Mouse (Mus musculus) kidney, postnatal 0 days (tissue): ENCODE measurements around the gene Cyp3a13. TPM values are rescaled to one million over a fixed set of nuclear protein-coding genes. Genes with fewer than 3 reads are reported as not detected.
A peak's percentile ranks its signal among the peaks of the same experiment; 100 is the strongest.

Experiments used
- ATAC-seq: fragments of 200-750 bp; cut with Nextera tagmentation; replicated peaks from 2 replicates; pipeline ENCODE4 v1.8.0; 2017; ENCODE audit warnings: low read depth, moderate number of reproducible peaks, moderate TSS enrichment, moderate library complexity; ENCODE audit not compliant: low FRiP score
- DNase-seq: peaks from one replicate; pipeline ENCODE4 v3.0.0-alpha.2; 2016; ENCODE audit warnings: low spot score
- H3K27ac ChIP-seq: fragments of 300-500 bp; sonication (generic); 2 replicates; pipeline ENCODE4 v1.5.1; 2014; ENCODE audit warnings: mild to moderate bottlenecking
- H3K27me3 ChIP-seq: fragments of 300-500 bp; sonication (generic); 2 replicates; pipeline ENCODE4 v1.6.1; 2014; ENCODE audit warnings: low read length, mixed read lengths; ENCODE audit not compliant: insufficient read depth
- H3K36me3 ChIP-seq: fragments of 300-500 bp; sonication (generic); 2 replicates; pipeline ENCODE4 v1.6.1; 2014; ENCODE audit warnings: low read length, mixed read lengths; ENCODE audit not compliant: insufficient read depth
- H3K4me1 ChIP-seq: fragments of 300-500 bp; sonication (generic); replicated peaks from 2 replicates; pipeline ENCODE4 v1.6.1; 2014; ENCODE audit warnings: antibody characterized with exemption, low read length, mixed read lengths; ENCODE audit not compliant: insufficient read depth
- H3K4me2 ChIP-seq: fragments of 300-500 bp; sonication (generic); 2 replicates; pipeline ENCODE4 v1.6.1; 2014; ENCODE audit warnings: mild to moderate bottlenecking, low read length, moderate library complexity, mixed read lengths
- H3K4me3 ChIP-seq: fragments of 300-500 bp; sonication (generic); replicated peaks from 2 replicates; pipeline ENCODE4 v1.5.1; 2014; ENCODE audit warnings: low read depth, low read length
- H3K9ac ChIP-seq: fragments of 300-500 bp; sonication (generic); 2 replicates; pipeline ENCODE4 v1.6.1; 2014; ENCODE audit warnings: low read depth, low read length
- H3K9me3 ChIP-seq: fragments of 300-500 bp; sonication (generic); replicated peaks from 2 replicates; pipeline ENCODE4 v1.6.1; 2016; ENCODE audit warnings: low read length, inconsistent platforms, mixed read lengths
- CTCF ChIP-seq: IDR thresholded peaks from 2 replicates; pipeline ENCODE4 v1.5.1; 2016; ENCODE audit warnings: antibody characterized with exemption, low read depth, mild to moderate bottlenecking, moderate library complexity
- WGBS: fragments of 180-500 bp; shearing (Covaris S2); extraction: QIAGEN DNeasy Blood & Tissue Kit; methylation state at CpG from one replicate; pipeline ENCODE4 v1.1.7; 2014; 5-methylcytosine and 5-hydroxymethylcytosine counted together
- polyA plus RNA-seq: library from polyadenylated mRNA; unstranded; fragments of >200 nt; fragmentation: Nextera tagmentation; extraction: Ambion mirVana; gene quantifications from 2 replicates; pipeline ENCODE4 v1.2.1, GENCODE M21; 2015

Cyp3a13 gene
- 0.13 and 0.20 TPM in 2 replicates for polyA plus RNA-seq

- no peak within 1 kb of the TSS for H3K27ac ChIP-seq
- no peak within 1 kb of the TSS for H3K4me2 ChIP-seq
- 50% methylated on average over 2 of the region's 2 CpGs for WGBS
These were observed at the start of gene Cyp3a13 for GRCm38 (mm10) chr5:137921532-137921931. Cyp3a13 (minus strand) TSS chr5:137921619.

GRCm38 (mm10) chr5:137966492-137966891 lies 45.1 kb upstream of the Cyp3a13 start:
- no peak for ATAC-seq
- H3K27me3 ChIP-seq, result no peaks in the 10 kb centered on the region
- no peaks in the 10 kb centered on the region for H3K9me3 ChIP-seq
- no peak overlapping the region for H3K9ac ChIP-seq
- DNase-seq, result no peak
- H3K4me1 ChIP-seq, result no peaks in the 10 kb centered on the region
- TF ChIP-seq CTCF, result no peak
- no peak overlapping the region for H3K27ac ChIP-seq
- no peak overlapping the region for H3K4me3 ChIP-seq
- no peaks in the 10 kb centered on the region for H3K36me3 ChIP-seq
- H3K4me2 ChIP-seq, result no peak overlapping the region

More at GRCm38 (mm10) chr5:137921532-137921931, at the start of gene Cyp3a13:
- Histone ChIP-seq H3K4me3 (no peak within 1 kb of the TSS), H3K9me3 (no peaks in the 10 kb centered on the region), H3K36me3 (no peaks in the 10 kb centered on the region), H3K27me3 (no peaks in the 10 kb centered on the region), H3K9ac (no peak within 1 kb of the TSS), H3K4me1 (no peaks in the 10 kb centered on the region)
- ATAC-seq (no peak), DNase-seq (no peak)
- TF ChIP-seq CTCF, result no peak

- Histone ChIP-seq H3K4me3 (no peak within 1 kb of the TSS), H3K4me2 (no peak within 1 kb of the TSS), H3K27ac (no peak within 1 kb of the TSS), H3K9me3 (no peaks in the 10 kb centered on the region), H3K9ac (no peak within 1 kb of the TSS), H3K36me3 (no peaks in the 10 kb centered on the region), H3K4me1 (no peaks in the 10 kb centered on the region), H3K27me3 (no peaks in the 10 kb centered on the region)
- ATAC-seq (no peak), DNase-seq (no peak)
- TF ChIP-seq CTCF, result no peak
- WGBS, result 80% methylated on average over 8 of the region's 8 CpGs
These were observed 41.5 kb upstream of the Cyp3a13 start, which contains the start of gene Gjc3 for GRCm38 (mm10) chr5:137962945-137963344. Gjc3 (minus strand) TSS chr5:137963098.

- WGBS, result 92% methylated on average over 3 of the region's 3 CpGs
- Histone ChIP-seq H3K9ac (no peak overlapping the region), H3K27me3 (no peaks in the 10 kb centered on the region), H3K4me3 (no peak overlapping the region), H3K4me2 (no peak overlapping the region), H3K27ac (no peak overlapping the region), H3K36me3 (no peaks in the 10 kb centered on the region), H3K4me1 (no peaks in the 10 kb centered on the region), H3K9me3 (no peaks in the 10 kb centered on the region)
- no peak for TF ChIP-seq CTCF
- ATAC-seq (no peak), DNase-seq (no peak)
These were observed 35.0 kb upstream of the Cyp3a13 start for GRCm38 (mm10) chr5:137956404-137956803.

- Histone ChIP-seq H3K4me3 (no peak overlapping the region), H3K27me3 (no peaks in the 10 kb centered on the region), H3K9me3 (no peaks in the 10 kb centered on the region), H3K27ac (no peak overlapping the region), H3K4me2 (no peak overlapping the region), H3K4me1 (no peaks in the 10 kb centered on the region), H3K9ac (no peak overlapping the region), H3K36me3 (no peaks in the 10 kb centered on the region)
- ATAC-seq, result no peak
- TF ChIP-seq CTCF, result peak; percentile 59
- DNase-seq, result peak; percentile 38
- 25% methylated on average over 6 of the region's 6 CpGs for WGBS
These were observed 29.8 kb upstream of the Cyp3a13 start for GRCm38 (mm10) chr5:137951218-137951617.

- TF ChIP-seq CTCF, result no peak
- H3K9me3 ChIP-seq, result no peaks in the 10 kb centered on the region
- H3K27ac ChIP-seq, result no peak overlapping the region
- no peaks in the 10 kb centered on the region for H3K36me3 ChIP-seq
- no peak for DNase-seq
- H3K4me1 ChIP-seq, result no peaks in the 10 kb centered on the region
- no peak for ATAC-seq
- no peak overlapping the region for H3K4me2 ChIP-seq
- no peak overlapping the region for H3K4me3 ChIP-seq
- no peaks in the 10 kb centered on the region for H3K27me3 ChIP-seq
- no peak overlapping the region for H3K9ac ChIP-seq
These were observed 25.9 kb upstream of the Cyp3a13 start for GRCm38 (mm10) chr5:137947303-137947702.

- 69% methylated on average over 1 of the region's 1 CpGs for WGBS
These were observed 21.7 kb upstream of the Cyp3a13 start for GRCm38 (mm10) chr5:137943133-137943532.

More at GRCm38 (mm10) chr5:137943133-137943532, 21.7 kb upstream of the Cyp3a13 start:
- DNase-seq, result no peak
- H3K9me3 ChIP-seq, result no peaks in the 10 kb centered on the region
- H3K9ac ChIP-seq, result no peak overlapping the region
- no peak overlapping the region for H3K27ac ChIP-seq
- H3K4me2 ChIP-seq, result no peak overlapping the region
- no peaks in the 10 kb centered on the region for H3K27me3 ChIP-seq
- H3K36me3 ChIP-seq, result no peaks in the 10 kb centered on the region
- H3K4me1 ChIP-seq, result no peaks in the 10 kb centered on the region
- no peak for ATAC-seq
- no peak overlapping the region for H3K4me3 ChIP-seq
- TF ChIP-seq CTCF, result no peak
